ENCODE assay signal across 9 mouse cellular contexts in the genomic region with DNA sequence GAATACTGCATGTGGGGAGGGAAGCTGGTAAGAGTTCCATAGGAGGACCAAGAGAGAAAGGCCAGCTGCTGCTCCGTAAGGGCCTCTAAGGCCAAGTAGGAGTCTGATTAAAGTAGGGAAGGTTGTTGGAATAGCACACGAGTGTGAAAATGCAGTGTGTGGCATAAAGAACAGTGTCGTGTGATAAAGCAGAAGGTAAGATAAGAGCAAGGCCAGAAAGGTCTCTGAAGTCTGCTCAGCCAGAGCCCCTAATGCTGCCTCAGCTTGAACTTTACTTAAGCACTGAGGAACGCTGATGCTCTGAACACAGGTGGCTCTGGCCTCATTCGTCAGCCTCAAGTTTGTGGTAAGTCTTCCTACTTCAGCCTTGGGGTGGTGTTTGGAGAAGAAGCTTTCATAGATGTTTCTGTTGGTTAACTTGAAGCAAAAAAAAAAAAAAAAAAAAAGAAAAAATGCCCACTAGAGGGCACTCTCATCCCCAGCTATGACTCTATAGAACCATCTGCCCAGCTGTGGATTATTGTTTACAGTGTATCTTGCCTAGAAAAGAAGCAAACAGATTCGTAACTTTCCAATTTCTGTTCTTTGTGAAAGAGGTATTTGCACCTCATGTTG. TPM values are rescaled to one million over a fixed set of nuclear protein-coding genes. Genes with fewer than 3 reads are reported as not detected.
DNase-seq lines count a peak whose midpoint lies in the region; ATAC-seq and TF ChIP-seq lines count a peak whose summit lies in the region.
"Had no signal": no experiment of that assay in that cellular context is flagged by ENCODE, and none has a peak within 500 bp of the region (broad histone marks: within the 10 kb centered on the region; RNA-seq: fewer than 3 reads in every experiment).

No protein-coding gene starts in this region.

- no peaks in the 10 kb centered on the region for H3K27me3 ChIP-seq in liver, postnatal 0 days (ENCODE audit: insufficient read depth, low read length)
- H3K27me3 ChIP-seq: Patski had no signal

- no peaks in the 10 kb centered on the region for H3K9me3 ChIP-seq in liver, postnatal 0 days (ENCODE audit: low read length)

- H3K27ac ChIP-seq in gastrocnemius, adult 2 months: peak overlapping the region; percentile 67
- H3K27ac ChIP-seq in liver, postnatal 0 days (ENCODE audit: low read depth): peak overlapping the region; percentile 37; the same call in 1 of the 2 replicates

- 0 out of 2 replicates have a peak, but pooled peaks have one; percentile 9 for ATAC-seq in liver, postnatal 0 days
- ATAC-seq: Patski had no signal

- H3K9ac ChIP-seq in liver, postnatal 0 days (replicated peaks): 0 out of 2 replicates have a peak overlapping the region, but pooled peaks have one; percentile 2

- intact Hi-C loops in gastrocnemius, adult 2 months (cut with DNase I): loop anchor here (5.0 kb wide), 1 partner anchor 340 kb away; no protein-coding TSS in a partner anchor
- intact Hi-C loops in gastrocnemius, postnatal 14 days (cut with DNase I; ENCODE audit: low total_unique reads): loop anchor here (5.0 kb wide), 1 partner anchor 340 kb away; no protein-coding TSS in a partner anchor

- TF ChIP-seq POLR2A in brain, embryonic 14.5 days (IDR thresholded peaks at IDR 0.05; ENCODE audit: borderline replicate concordance, extremely low read depth, insufficient read depth, insufficient read length, poor library complexity, severe bottlenecking): no peak

- H3K4me3 ChIP-seq in gastrocnemius, adult 2 months: no peak overlapping the region
- H3K4me3 ChIP-seq in liver, postnatal 0 days (ENCODE audit: low read depth, low read length): no peak overlapping the region

- H3K4me2 ChIP-seq in liver, postnatal 0 days (ENCODE audit: low read depth, low read length): peak overlapping the region; percentile 11; the same call in 1 of the 2 replicates

- TF ChIP-seq EP300 in liver, postnatal 0 days (IDR thresholded peaks at IDR 0.05; ENCODE audit: low read depth): no peak

- H3K36me3 ChIP-seq in liver, postnatal 0 days (replicated peaks; ENCODE audit: insufficient read depth, low read length): peaks cover 43% of the 10 kb centered on the region

- DNase-seq in gastrocnemius, adult 2 months: no peak
- DNase-seq in gastrocnemius, postnatal 14 days: no peak
- DNase-seq in A20 (ENCODE audit: low read depth, low spot score): peak; percentile 50
- peak; percentile 44 for DNase-seq in brain, embryonic 14.5 days (ENCODE audit: low read depth)
- no peak for DNase-seq in liver, postnatal 0 days
- no peak for DNase-seq in cerebellum, adult 11 months
- no peak for DNase-seq in cerebellum, adult 9-10 months
- no peak for DNase-seq in frontal cortex, postnatal 14 days (ENCODE audit: low spot score in 2 of 2)

- peak; percentile 58 for TF ChIP-seq CTCF in gastrocnemius, adult 2 months (IDR thresholded peaks at IDR 0.05)
- TF ChIP-seq CTCF in brain, embryonic 14.5 days (IDR thresholded peaks at IDR 0.05; ENCODE audit: borderline replicate concordance, extremely low read depth, insufficient read depth, insufficient read length): peak; percentile 9; the same call in 1 of the 2 replicates
- TF ChIP-seq CTCF in liver, postnatal 0 days (IDR thresholded peaks at IDR 0.05; ENCODE audit: low read depth): peak; percentile 72

- H3K4me1 ChIP-seq in liver, postnatal 0 days (ENCODE audit: insufficient read depth): peaks cover 12% of the 10 kb centered on the region; the same call in 1 of the 2 replicates

- 33% methylated on average over 6 of the region's 6 CpGs for WGBS in liver, postnatal 0 days (ENCODE audit: insufficient replicate concordance)

RNA-seq across cellular contexts. Expression of a gene that starts 9.5 kb away (rescaled TPM):
- total RNA-seq in gastrocnemius, adult 2 months (2021): 10 to 100 TPM in 1 of 2 experiments, 1 to 10 TPM in 1; 7.4 to 12.0 TPM
- 10 to 100 TPM; 21.5 to 24.7 TPM for total RNA-seq in gastrocnemius, postnatal 14 days (2021)
- polyA plus RNA-seq in brain, embryonic 14.5 days (2012; rRNA removed): 83.5 and 100.0 TPM in 2 replicates
- polyA plus RNA-seq in liver, postnatal 0 days (2015; fragmentation: Nextera tagmentation; extraction: Ambion mirVana): 39.7 and 41.1 TPM in 2 replicates

Comparison
In these comparisons a context has a peak if more than half of its experiments do, and no peak if none do; other contexts are left out.
1. DNase-seq: peak in A20 (single experiment) and brain, embryonic 14.5 days (single experiment); none in gastrocnemius, adult 2 months (single experiment), gastrocnemius, postnatal 14 days (single experiment), liver, postnatal 0 days (single experiment), cerebellum, adult 11 months (single experiment), cerebellum, adult 9-10 months (single experiment) and frontal cortex, postnatal 14 days (0 of 2).
2. CTCF ChIP-seq: peak in every context shown above with its lines; median percentile 72 in liver, postnatal 0 days; 58 in gastrocnemius, adult 2 months; 9 in brain, embryonic 14.5 days.